Mouse (Mus musculus) heart, embryonic 11.5 days (tissue): Measurements from ENCODE around the gene Phlda2. TPM values are rescaled to one million over a fixed set of nuclear protein-coding genes. Genes with fewer than 3 reads are reported as not detected.
A peak's percentile ranks its signal among the peaks of the same experiment; 100 is the strongest.

ENCODE experiments used
- ATAC-seq: fragments of 200-750 bp; cut with Nextera tagmentation; replicated peaks from 2 replicates; pipeline ENCODE4 v1.8.0; 2017; ENCODE audit warnings: moderate library complexity; ENCODE audit not compliant: insufficient number of reproducible peaks, low FRiP score, low TSS enrichment
- H3K27ac ChIP-seq: fragments of 300-500 bp; sonication (generic); 2 replicates; pipeline ENCODE4 v1.5.1; 2014; ENCODE audit warnings: mild to moderate bottlenecking, low read depth, low read length
- H3K27me3 ChIP-seq: fragments of 300-500 bp; sonication (generic); 2 replicates; pipeline ENCODE4 v1.6.1; 2014; ENCODE audit warnings: mild to moderate bottlenecking, low read length, mixed read lengths; ENCODE audit not compliant: control insufficient read depth, insufficient read depth
- H3K36me3 ChIP-seq: fragments of 300-500 bp; sonication (generic); 2 replicates; pipeline ENCODE4 v1.6.1; 2014; ENCODE audit warnings: mild to moderate bottlenecking, low read length, moderate library complexity, mixed read lengths; ENCODE audit not compliant: control insufficient read depth, insufficient read depth
- H3K4me1 ChIP-seq: fragments of 300-500 bp; sonication (generic); 2 replicates; pipeline ENCODE4 v1.6.1; 2014; ENCODE audit warnings: low read length; ENCODE audit not compliant: control insufficient read depth, insufficient read depth
- H3K4me2 ChIP-seq: fragments of 300-500 bp; sonication (generic); 2 replicates; pipeline ENCODE4 v1.6.1; 2014; ENCODE audit warnings: mild to moderate bottlenecking, moderate library complexity
- H3K4me3 ChIP-seq: fragments of 300-500 bp; sonication (generic); 2 replicates; pipeline ENCODE4 v1.5.1; 2014; ENCODE audit warnings: low read depth, low read length
- H3K9ac ChIP-seq: fragments of 300-500 bp; sonication (generic); 2 replicates; pipeline ENCODE4 v1.6.1; 2014; ENCODE audit warnings: mild to moderate bottlenecking, low read depth, low read length, moderate library complexity
- H3K9me3 ChIP-seq: fragments of 300-500 bp; sonication (generic); replicated peaks from 2 replicates; pipeline ENCODE4 v1.6.1; 2016; ENCODE audit warnings: low read length; ENCODE audit not compliant: control insufficient read depth
- WGBS: fragments of 180-500 bp; shearing (Covaris S2); extraction: QIAGEN DNeasy Blood & Tissue Kit; methylation state at CpG from one replicate; pipeline ENCODE4 v1.1.7; 2014; ENCODE audit not compliant: insufficient replicate concordance; 5-methylcytosine and 5-hydroxymethylcytosine counted together
- polyA plus RNA-seq: library from polyadenylated mRNA; unstranded; fragments of >200 nt; fragmentation: Nextera tagmentation; extraction: Ambion mirVana; gene quantifications from 2 replicates; pipeline ENCODE4 v1.2.1, GENCODE M21; 2014

The Phlda2 gene
- polyA plus RNA-seq, 1 experiment from 2014 or later: 2.6 TPM

- peaks cover 6% of the 10 kb centered on the region; the same call in 1 of the 2 replicates for H3K4me1 ChIP-seq
- no peak overlapping the region for H3K4me2 ChIP-seq
- no peaks in the 10 kb centered on the region for H3K9me3 ChIP-seq
- no peak for ATAC-seq
- no peak overlapping the region for H3K9ac ChIP-seq
- no peak overlapping the region for H3K27ac ChIP-seq
- peaks cover 28% of the 10 kb centered on the region for H3K36me3 ChIP-seq
- H3K27me3 ChIP-seq: no peaks in the 10 kb centered on the region
- no peak overlapping the region for H3K4me3 ChIP-seq
- WGBS: 84% methylated on average over 3 of the region's 3 CpGs
Observed at GRCm38 (mm10) chr7:143536251-143536650, 33.3 kb upstream of the Phlda2 start.

GRCm38 (mm10) chr7:143533284-143533683, 30.3 kb upstream of the Phlda2 start:
- 68% methylated on average over 2 of the region's 2 CpGs for WGBS
- peak; percentile 68; the same call in 1 of the 2 replicates for ATAC-seq
- peak overlapping the region; percentile 41 for H3K27ac ChIP-seq
- no peak overlapping the region for H3K9ac ChIP-seq
- no peak overlapping the region for H3K4me2 ChIP-seq
- no peaks in the 10 kb centered on the region for H3K9me3 ChIP-seq
- peaks cover 42% of the 10 kb centered on the region for H3K36me3 ChIP-seq
- no peak overlapping the region for H3K4me3 ChIP-seq
- no peaks in the 10 kb centered on the region for H3K4me1 ChIP-seq
- no peaks in the 10 kb centered on the region for H3K27me3 ChIP-seq

GRCm38 (mm10) chr7:143532410-143532809, 29.5 kb upstream of the Phlda2 start:
- Histone ChIP-seq H3K4me2 (no peak overlapping the region), H3K4me1 (no peaks in the 10 kb centered on the region), H3K4me3 (no peak overlapping the region), H3K9me3 (no peaks in the 10 kb centered on the region), H3K9ac (no peak overlapping the region), H3K27ac (no peak overlapping the region), H3K27me3 (no peaks in the 10 kb centered on the region), H3K36me3 (peaks cover 41% of the 10 kb centered on the region)
- WGBS: 80% methylated on average over 1 of the region's 1 CpGs
- no peak for ATAC-seq

DNA sequence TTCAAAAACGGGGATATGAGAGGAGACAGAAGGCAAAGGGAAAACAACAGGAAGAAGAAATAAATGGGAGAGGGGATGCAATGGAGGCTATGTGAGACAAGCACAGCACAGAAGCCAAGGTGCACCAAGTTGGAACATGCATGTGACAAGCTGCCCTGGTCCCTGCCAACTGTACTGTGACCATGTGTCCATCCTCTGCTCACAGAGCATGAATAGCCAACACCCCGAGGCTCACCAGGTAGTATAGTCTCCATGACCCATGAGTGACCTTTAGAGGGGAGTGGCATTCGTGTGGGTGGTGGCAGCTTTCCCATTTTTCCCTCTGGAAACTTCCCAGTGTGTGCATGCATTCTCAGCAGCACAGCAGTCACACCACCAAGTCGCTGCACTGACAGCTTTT, 16.4 kb upstream of the Phlda2 start:
- no peaks in the 10 kb centered on the region for H3K27me3 ChIP-seq
- H3K4me3 ChIP-seq: no peak overlapping the region
- H3K9ac ChIP-seq: no peak overlapping the region
- H3K27ac ChIP-seq: no peak overlapping the region
- no peak for ATAC-seq
- WGBS: 70% methylated on average over 4 of the region's 4 CpGs
- peaks cover 37% of the 10 kb centered on the region for H3K36me3 ChIP-seq
- no peaks in the 10 kb centered on the region for H3K9me3 ChIP-seq
- H3K4me2 ChIP-seq: no peak overlapping the region
- H3K4me1 ChIP-seq: no peaks in the 10 kb centered on the region

- H3K4me1 ChIP-seq: peaks cover 6% of the 10 kb centered on the region; the same call in 1 of the 2 replicates
- 92% methylated on average over 4 of the region's 4 CpGs for WGBS
- no peak for ATAC-seq
- H3K9me3 ChIP-seq: no peaks in the 10 kb centered on the region
- no peak overlapping the region for H3K27ac ChIP-seq
- no peak overlapping the region for H3K9ac ChIP-seq
- H3K27me3 ChIP-seq: no peaks in the 10 kb centered on the region
- H3K4me2 ChIP-seq: no peak overlapping the region
- peaks cover 32% of the 10 kb centered on the region for H3K36me3 ChIP-seq
- H3K4me3 ChIP-seq: no peak overlapping the region
Observed at GRCm38 (mm10) chr7:143514416-143514768, 11.4 kb upstream of the Phlda2 start.

DNA sequence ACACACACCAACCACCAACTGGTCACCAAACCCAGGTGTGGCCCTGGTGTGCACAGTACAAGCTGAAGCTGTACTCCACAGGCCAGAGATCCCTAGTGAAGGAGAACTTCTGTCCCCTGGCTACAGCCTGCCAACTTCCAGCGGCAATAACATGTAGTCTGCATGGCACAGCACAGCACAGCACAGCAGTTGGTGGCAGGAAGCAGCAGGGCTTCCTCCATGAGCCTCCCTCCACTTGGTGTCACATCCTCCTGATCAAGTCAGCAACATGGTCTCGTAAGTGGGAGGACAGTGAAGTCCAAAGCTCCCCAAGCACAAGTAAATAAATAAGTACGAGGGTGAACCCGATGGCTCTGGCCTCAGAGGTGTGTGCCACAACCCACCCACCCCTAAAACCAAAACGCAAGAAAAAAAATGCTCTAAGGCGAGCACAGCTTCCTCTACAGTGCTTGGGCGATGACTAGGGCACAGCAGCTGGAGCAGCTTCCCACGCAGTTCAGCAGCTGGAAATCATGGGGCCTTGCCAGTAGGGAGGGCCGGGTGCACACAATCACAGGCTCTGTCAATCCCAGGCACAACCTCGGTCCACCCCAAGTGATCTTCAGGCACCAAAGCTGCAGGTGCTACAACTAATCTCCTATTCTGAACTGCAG, 10.9 kb upstream of the Phlda2 start:
- no peaks in the 10 kb centered on the region for H3K9me3 ChIP-seq
- peaks cover 6% of the 10 kb centered on the region; the same call in 1 of the 2 replicates for H3K4me1 ChIP-seq
- peaks cover 28% of the 10 kb centered on the region for H3K36me3 ChIP-seq
- no peaks in the 10 kb centered on the region for H3K27me3 ChIP-seq
- WGBS: 91% methylated on average over 10 of the region's 10 CpGs
- H3K4me3 ChIP-seq: no peak overlapping the region
- no peak overlapping the region for H3K9ac ChIP-seq
- no peak overlapping the region for H3K27ac ChIP-seq
- H3K4me2 ChIP-seq: no peak overlapping the region
- no peak for ATAC-seq

GRCm38 (mm10) chr7:143511335-143511712, 8.4 kb upstream of the Phlda2 start:
- H3K36me3 ChIP-seq: peaks cover 16% of the 10 kb centered on the region
- H3K27me3 ChIP-seq: no peaks in the 10 kb centered on the region
- no peak overlapping the region for H3K4me2 ChIP-seq
- H3K4me1 ChIP-seq: peaks cover 6% of the 10 kb centered on the region; the same call in 1 of the 2 replicates
- H3K9ac ChIP-seq: no peak overlapping the region
- no peak overlapping the region for H3K27ac ChIP-seq
- H3K4me3 ChIP-seq: no peak overlapping the region
- ATAC-seq: no peak
- H3K9me3 ChIP-seq: no peaks in the 10 kb centered on the region

DNA sequence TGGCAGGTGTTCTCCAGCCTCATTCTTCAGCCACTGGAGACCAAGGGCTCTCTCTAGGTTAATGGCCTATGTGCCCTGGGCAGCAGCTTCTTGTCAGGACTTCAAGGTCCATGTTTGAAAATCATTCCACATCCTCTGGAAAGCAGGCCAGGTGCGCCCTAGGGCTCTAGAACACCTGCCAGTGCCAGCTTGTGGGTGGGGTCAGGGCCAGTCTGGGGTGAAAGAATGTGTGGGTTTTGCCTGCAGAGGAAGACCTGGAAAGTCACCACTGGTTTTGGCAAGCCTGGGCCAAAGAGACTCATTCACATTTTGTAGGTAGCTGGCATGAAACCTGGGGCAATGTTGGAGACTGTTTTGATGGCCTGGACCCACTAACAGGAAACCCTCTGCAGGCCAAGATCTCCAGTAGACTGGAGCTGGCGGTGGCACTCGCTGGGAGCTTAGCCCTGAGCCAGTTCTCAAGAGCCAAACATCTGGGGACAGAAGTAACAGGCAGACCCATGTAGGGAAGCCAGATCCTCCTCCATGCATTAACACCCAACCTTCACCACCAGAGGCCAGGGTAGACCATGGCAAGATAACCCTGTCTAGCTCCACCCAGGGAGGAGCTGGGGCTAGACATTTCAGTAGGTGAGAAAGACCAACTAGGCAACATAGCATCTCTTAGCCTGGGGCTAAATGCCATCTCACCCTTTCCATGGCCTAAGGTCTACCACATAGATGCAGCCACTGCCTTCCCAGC, 7.8 kb upstream of the Phlda2 start:
- 81% methylated on average over 3 of the region's 3 CpGs for WGBS

DNA sequence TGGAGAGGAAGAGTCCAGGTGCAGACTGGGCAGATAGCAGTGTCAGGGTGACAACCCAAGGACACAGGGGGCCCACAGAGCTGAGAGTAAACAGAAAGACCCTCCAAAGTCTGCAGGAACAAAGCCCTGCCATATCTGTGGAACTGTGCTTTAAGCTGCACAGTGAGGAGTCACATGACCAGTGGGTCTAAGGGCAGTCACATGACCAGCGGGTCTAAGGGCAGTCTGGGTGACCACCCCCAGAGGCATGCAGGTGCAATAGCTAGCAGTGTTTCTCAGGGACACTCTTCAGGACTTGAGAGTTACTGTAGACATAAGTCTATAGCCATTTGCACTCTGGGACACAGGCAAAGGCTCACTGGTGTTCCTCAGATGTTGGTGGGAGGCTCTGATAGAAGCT, 6.6 kb upstream of the Phlda2 start:
- Histone ChIP-seq H3K36me3 (peaks cover 10% of the 10 kb centered on the region), H3K4me3 (no peak overlapping the region), H3K4me1 (peaks cover 6% of the 10 kb centered on the region; the same call in 1 of the 2 replicates), H3K27ac (no peak overlapping the region), H3K27me3 (peaks cover 5% of the 10 kb centered on the region), H3K4me2 (no peak overlapping the region), H3K9ac (no peak overlapping the region), H3K9me3 (no peaks in the 10 kb centered on the region)
- ATAC-seq: no peak
- whole genome bisulfite sequencing: 69% methylated on average over 1 of the region's 1 CpGs

More for the DNA sequence above, 7.8 kb upstream of the Phlda2 start:
- Histone ChIP-seq H3K4me1 (peaks cover 6% of the 10 kb centered on the region; the same call in 1 of the 2 replicates), H3K27me3 (no peaks in the 10 kb centered on the region), H3K9ac (no peak overlapping the region), H3K4me3 (no peak overlapping the region), H3K27ac (no peak overlapping the region), H3K36me3 (peaks cover 15% of the 10 kb centered on the region), H3K9me3 (no peaks in the 10 kb centered on the region), H3K4me2 (no peak overlapping the region)
- no peak for ATAC-seq
